Mouse (Mus musculus): ENCODE results near the gene Olfr798.

Olfr798 gene

DNA sequence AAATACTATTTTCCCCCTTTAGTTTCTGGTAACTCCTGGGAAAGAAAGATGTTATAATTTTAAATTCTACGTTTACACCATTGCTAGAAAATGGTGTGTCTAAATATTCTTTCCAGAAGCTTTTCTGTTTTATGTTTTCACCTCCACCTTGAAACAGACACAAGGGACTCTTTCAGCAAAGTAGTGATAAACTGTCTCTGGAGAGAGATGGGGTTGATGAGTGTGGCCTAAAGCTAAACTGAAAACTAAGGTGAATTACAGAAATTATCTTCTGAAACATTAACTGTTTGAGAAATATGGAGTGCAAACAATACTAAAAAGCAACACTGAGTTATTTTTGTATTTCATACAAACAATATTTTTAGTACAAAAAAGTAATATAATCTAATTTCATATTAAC lies at the start of gene Olfr798:
Gene Olfr798 (minus strand): TSS at position 101 of the 400 bp plus-strand sequence.
- DNase-seq: no peak

DNA sequence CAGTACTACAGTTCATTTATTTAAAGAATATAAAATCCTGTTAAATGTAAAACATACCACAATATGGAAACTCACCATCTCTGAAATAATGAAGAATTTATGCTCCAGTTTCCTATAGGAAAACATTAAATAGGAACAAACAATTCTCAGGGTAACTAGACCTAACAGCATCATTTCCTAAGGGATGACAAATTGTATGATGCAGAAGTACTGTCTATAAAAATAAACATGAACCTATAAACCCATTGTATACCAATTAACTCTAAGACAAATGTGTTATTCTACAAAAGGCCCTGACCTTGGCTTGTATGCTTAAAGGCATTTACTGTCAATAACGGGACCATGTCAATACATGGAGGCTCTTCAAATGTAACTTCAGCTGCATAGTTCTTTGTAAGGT lies 46.0 kb upstream of the Olfr798 start, which contains the start of gene Olfr801:
Gene Olfr801 (minus strand): TSS at position 101 of the 400 bp plus-strand sequence.
- DNase-seq: no peak

DNA sequence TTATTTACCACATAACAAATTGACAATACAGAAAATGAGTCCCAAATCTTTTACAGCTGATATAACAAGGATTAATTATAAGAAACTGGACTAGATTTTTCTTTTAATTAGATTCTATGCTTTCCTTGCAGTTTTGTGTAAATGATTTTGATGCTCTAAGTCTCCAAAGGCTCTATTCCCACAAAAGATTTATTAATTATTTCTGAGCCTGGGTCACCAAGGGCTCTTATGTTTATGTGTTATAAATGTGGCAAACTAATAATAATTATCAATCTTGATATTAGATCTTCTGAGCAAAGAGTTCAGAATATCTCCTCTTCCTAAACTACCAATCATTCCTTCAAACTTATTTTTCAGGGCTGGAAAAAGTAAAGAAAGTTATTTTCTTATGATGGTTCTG lies 29.7 kb upstream of the Olfr798 start, which contains the start of gene Olfr800:
Gene Olfr800 (plus strand): TSS at position 301 of the 400 bp plus-strand sequence.
- no peak for DNase-seq

DNA sequence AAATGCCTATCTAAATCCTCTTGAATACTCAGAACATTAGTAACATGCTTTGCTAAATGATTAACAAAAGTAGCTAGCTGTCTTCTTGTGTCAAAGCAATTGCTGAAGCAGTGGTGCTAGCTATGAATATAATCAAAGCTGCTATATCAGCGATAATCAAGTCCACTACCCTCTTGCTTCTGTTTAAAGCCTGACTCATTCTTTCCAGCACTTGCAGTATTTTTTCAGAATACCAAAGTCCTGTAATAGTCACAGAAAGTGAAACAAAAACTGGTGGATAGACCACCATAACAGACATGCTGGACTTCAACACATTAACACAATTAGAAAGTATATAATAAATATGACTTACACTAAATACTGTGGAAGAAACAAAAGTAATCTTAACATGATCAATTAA lies 24.0 kb upstream of the Olfr798 start:
- DNase-seq: no peak

DNA sequence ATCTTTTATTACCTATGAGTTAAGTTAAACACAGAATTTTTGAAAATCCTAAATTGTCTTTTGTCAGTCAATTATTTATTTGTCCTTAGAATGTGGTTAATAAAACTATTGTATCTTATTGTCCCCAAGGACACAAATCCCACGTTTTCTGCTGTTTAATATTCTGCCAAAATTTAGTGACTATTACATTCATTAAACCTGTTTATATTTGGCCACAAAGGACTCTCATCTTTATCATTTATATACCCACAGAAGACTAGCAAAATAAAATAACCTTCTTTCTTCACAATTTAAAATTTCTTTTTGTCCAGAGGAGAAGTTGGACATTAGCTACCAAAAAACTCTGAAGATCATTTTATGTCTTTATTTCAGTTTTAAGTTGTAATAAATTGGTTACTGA lies 9.4 kb upstream of the Olfr798 start, which contains the start of gene Olfr799:
Gene Olfr799 (plus strand): TSS at position 301 of the 400 bp plus-strand sequence.
- DNase-seq: no peak

DNA sequence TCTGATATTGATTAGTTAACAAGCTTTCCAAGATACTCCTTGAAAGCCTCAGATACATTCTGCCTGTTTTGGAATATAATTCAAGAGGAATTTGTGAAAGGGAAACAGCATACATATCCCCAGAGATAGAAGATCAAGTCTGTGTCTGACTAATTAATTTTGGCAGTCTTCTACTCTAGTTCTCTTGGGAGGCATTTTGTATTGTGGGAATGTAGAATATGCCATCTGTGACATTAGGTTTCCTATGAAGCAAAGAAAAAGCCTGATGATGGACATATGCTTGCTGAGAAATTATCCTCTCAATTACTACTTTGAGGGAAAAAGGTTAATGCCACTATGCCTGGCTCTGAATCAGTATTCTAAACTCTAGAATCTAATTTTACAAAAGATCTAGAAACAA lies 4.5 kb downstream of the Olfr798 start:
- no peak for DNase-seq

DNA sequence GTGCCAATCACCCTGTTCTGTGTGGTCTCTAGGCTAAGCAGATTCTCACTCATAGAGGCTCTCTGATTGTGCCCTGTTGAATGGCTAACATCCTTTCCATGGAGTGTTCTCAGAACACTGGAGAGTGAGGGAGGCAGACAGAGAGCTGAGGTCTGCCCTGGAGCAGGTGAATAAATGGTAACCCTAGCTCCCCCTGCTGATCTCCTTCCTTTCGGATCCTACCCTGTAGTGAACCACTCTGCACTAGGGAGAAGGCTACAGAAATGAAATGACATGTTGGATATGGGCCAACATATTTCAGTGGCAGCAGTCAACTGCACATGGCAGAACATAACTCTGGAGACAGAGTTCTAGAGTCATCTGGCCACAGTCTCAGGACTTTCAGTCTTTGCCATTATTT lies 6.0 kb downstream of the Olfr798 start:
- no peak for DNase-seq

DNA sequence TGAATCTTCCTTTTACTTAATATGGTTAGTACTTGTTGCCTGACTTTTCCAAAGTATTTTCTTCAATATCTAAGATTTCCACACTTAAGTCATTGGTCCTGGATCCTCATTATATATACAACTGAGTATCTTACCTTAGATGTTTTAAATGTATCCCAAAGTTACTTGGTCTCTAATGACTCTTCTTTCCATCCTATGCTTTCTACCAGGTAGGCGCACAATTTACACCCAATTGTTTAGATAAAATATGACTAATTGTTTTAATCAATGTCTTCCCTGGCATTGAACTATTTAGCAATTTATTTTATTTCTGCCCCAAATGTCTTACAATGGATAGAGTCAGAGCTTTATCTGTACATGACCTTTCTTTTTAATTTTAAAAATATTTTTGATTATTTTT lies 15.3 kb downstream of the Olfr798 start, which contains the start of gene Olfr796:
Gene Olfr796 (minus strand): TSS at position 101 of the 400 bp plus-strand sequence.
- DNase-seq: no peak

DNA sequence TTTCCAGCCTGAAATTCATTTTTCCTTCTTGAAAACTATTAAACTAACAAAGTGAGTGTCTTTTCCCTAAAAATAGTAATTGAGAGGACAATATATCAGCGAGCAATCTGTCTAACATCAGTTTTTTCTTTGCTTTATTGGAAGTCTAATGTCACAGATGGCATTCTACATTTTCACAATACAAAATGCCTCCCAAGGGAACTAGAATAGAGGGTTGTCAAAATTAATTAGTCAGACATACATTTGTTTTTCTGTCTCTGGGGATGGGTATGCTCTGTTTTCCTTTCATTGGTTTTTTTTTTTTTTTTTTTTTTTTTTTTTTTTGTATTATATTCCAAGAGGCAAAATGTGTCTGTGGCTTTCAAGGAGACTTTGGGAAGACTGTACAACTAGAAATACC lies 50.7 kb downstream of the Olfr798 start:
- no peak for DNase-seq
